ENCODE assay signal across 27 mouse cellular contexts in the genomic region with DNA sequence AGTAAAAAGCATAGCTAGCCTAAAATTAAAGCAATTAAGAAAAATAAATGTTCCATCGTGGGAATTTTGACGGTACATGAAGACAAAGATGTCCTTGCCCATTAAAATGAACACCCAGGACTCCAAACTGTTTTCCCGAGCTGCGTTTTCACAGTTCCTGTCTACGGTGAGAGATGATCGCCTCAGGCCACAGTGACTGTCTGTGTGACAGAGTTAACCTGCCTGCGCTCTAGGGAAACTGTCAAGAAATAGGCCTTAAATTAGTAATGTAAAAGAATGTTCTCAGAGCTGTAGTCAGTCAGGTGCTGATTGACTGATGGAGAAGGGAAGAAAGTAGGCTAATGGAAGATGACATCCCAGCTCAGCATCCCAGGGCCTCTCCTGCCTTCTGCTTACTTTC.
DNase-seq lines count a peak whose midpoint lies in the region; ATAC-seq and TF ChIP-seq lines count a peak whose summit lies in the region.
"Had no signal": no experiment of that assay in that cellular context is flagged by ENCODE, and none has a peak within 500 bp of the region (broad histone marks: within the 10 kb centered on the region; RNA-seq: fewer than 3 reads in every experiment).

No protein-coding gene starts in this region.

- peak overlapping the region; percentile 41 for H3K27ac ChIP-seq in hindbrain, embryonic 14.5 days
- no peak overlapping the region for H3K27ac ChIP-seq in hindbrain, embryonic 11.5 days (ENCODE audit: low read depth, low read length)
- H3K27ac ChIP-seq in midbrain, embryonic 14.5 days (replicated peaks; ENCODE audit: low read depth, low read length): peak overlapping the region; percentile 61
- H3K27ac ChIP-seq in midbrain, embryonic 10.5 days (replicated peaks): no peak overlapping the region
- peak overlapping the region; percentile 8; the same call in 1 of the 2 replicates for H3K27ac ChIP-seq in hindbrain, postnatal 0 days
- 0 out of 2 replicates have a peak overlapping the region, but pooled peaks have one; percentile 18 for H3K27ac ChIP-seq in midbrain, postnatal 0 days (ENCODE audit: low read depth, low read length)
- H3K27ac ChIP-seq: embryonic facial prominence, embryonic 10.5 days; embryonic facial prominence, embryonic 13.5 days; forebrain, embryonic 12.5 days; forebrain, embryonic 15.5 days; heart, embryonic 15.5 days had no signal

- TF ChIP-seq CTCF in hindbrain, postnatal 0 days (IDR thresholded peaks at IDR 0.05; ENCODE audit: low read depth): no peak
- no peak for TF ChIP-seq CTCF in midbrain, postnatal 0 days (IDR thresholded peaks at IDR 0.05)

- no peak for DNase-seq in hindbrain, embryonic 14.5 days (ENCODE audit: low spot score)
- DNase-seq in hindbrain, embryonic 11.5 days (ENCODE audit: low spot score): no peak
- peak; percentile 66 for DNase-seq in midbrain, embryonic 14.5 days
- no peak for DNase-seq in midbrain, embryonic 10.5 days (ENCODE audit: low spot score)
- peak; percentile 35 for DNase-seq in hindbrain, postnatal 0 days (ENCODE audit: low spot score)
- no peak for DNase-seq in midbrain, postnatal 0 days (ENCODE audit: low spot score)
- no peak for DNase-seq in gastrocnemius, postnatal 10 days
- DNase-seq in layer of hippocampus, adult 8-10 months (ENCODE audit: low spot score in 2 of 2): no peak
- DNase-seq: adrenal gland, adult 2 months; adrenal gland, postnatal 25 days; cerebellum, adult 11 months; cerebellum, adult 2 months; cerebellum, adult 9-11 months; cerebellum, postnatal 25 days; gastrocnemius, postnatal 14 days; heart, adult 18-20 months; heart, postnatal 10 days; heart, postnatal 36 days had no signal

- no peak overlapping the region for H3K4me2 ChIP-seq in hindbrain, embryonic 14.5 days (replicated peaks)
- H3K4me2 ChIP-seq in hindbrain, embryonic 11.5 days (replicated peaks; ENCODE audit: low read depth, low read length): no peak overlapping the region
- H3K4me2 ChIP-seq in midbrain, embryonic 14.5 days (ENCODE audit: low read length): no peak overlapping the region
- H3K4me2 ChIP-seq in hindbrain, postnatal 0 days (ENCODE audit: low read depth, low read length): no peak overlapping the region
- H3K4me2 ChIP-seq in midbrain, postnatal 0 days (ENCODE audit: low read depth, low read length, poor library complexity, severe bottlenecking): no peak overlapping the region
- H3K4me2 ChIP-seq: embryonic facial prominence, embryonic 13.5 days; forebrain, embryonic 12.5 days; forebrain, embryonic 15.5 days; heart, embryonic 12.5 days; heart, embryonic 15.5 days had no signal

- H3K36me3 ChIP-seq in hindbrain, embryonic 14.5 days (replicated peaks; ENCODE audit: control insufficient read depth, insufficient read depth): no peaks in the 10 kb centered on the region
- H3K36me3 ChIP-seq in hindbrain, embryonic 11.5 days (ENCODE audit: control insufficient read depth, insufficient read depth, low read length): no peaks in the 10 kb centered on the region
- H3K36me3 ChIP-seq in midbrain, embryonic 14.5 days (ENCODE audit: control insufficient read depth, insufficient read depth, low read length): no peaks in the 10 kb centered on the region
- no peaks in the 10 kb centered on the region for H3K36me3 ChIP-seq in midbrain, embryonic 10.5 days
- no peaks in the 10 kb centered on the region for H3K36me3 ChIP-seq in hindbrain, postnatal 0 days (ENCODE audit: insufficient read depth, low read length)
- H3K36me3 ChIP-seq in midbrain, postnatal 0 days (ENCODE audit: insufficient read depth, low read length): no peaks in the 10 kb centered on the region
- H3K36me3 ChIP-seq: embryonic facial prominence, embryonic 10.5 days; forebrain, embryonic 12.5 days; forebrain, embryonic 15.5 days; heart, embryonic 12.5 days; heart, embryonic 15.5 days had no signal

- ATAC-seq in hindbrain, embryonic 14.5 days (ENCODE audit: low FRiP score): no peak
- ATAC-seq in hindbrain, embryonic 11.5 days (ENCODE audit: low FRiP score): no peak
- no peak for ATAC-seq in midbrain, embryonic 14.5 days (ENCODE audit: low FRiP score, low TSS enrichment)
- ATAC-seq in hindbrain, postnatal 0 days: no peak
- no peak for ATAC-seq in midbrain, postnatal 0 days (ENCODE audit: low FRiP score)
- ATAC-seq: CD4-positive, CD25-positive, alpha-beta regulatory T cell, adult 4 months; forebrain, embryonic 15.5 days; intestine, postnatal 0 days had no signal

- H3K4me1 ChIP-seq in hindbrain, embryonic 14.5 days (replicated peaks; ENCODE audit: control insufficient read depth, insufficient read depth, low read length): peaks cover 15% of the 10 kb centered on the region
- H3K4me1 ChIP-seq in hindbrain, embryonic 11.5 days (replicated peaks; ENCODE audit: control insufficient read depth, insufficient read depth, low read length): 0 out of 2 replicates have a peak, but pooled peaks cover 2% of the 10 kb centered on the region
- peaks cover 2% of the 10 kb centered on the region; the same call in 1 of the 2 replicates for H3K4me1 ChIP-seq in midbrain, embryonic 14.5 days (ENCODE audit: control insufficient read depth, insufficient read depth, low read length)
- H3K4me1 ChIP-seq in midbrain, embryonic 10.5 days: peaks cover 10% of the 10 kb centered on the region
- H3K4me1 ChIP-seq in hindbrain, postnatal 0 days (ENCODE audit: insufficient read depth, low read length): no peaks in the 10 kb centered on the region
- H3K4me1 ChIP-seq in midbrain, postnatal 0 days (ENCODE audit: insufficient read depth, low read length): peaks cover 2% of the 10 kb centered on the region; the same call in 1 of the 2 replicates

- H3K27me3 ChIP-seq in hindbrain, embryonic 14.5 days (ENCODE audit: control insufficient read depth, insufficient read depth, low read length): no peaks in the 10 kb centered on the region
- H3K27me3 ChIP-seq in hindbrain, embryonic 11.5 days (ENCODE audit: control insufficient read depth, insufficient read depth, low read length): no peaks in the 10 kb centered on the region
- no peaks in the 10 kb centered on the region for H3K27me3 ChIP-seq in midbrain, embryonic 14.5 days (ENCODE audit: control insufficient read depth, insufficient read depth, low read length)
- H3K27me3 ChIP-seq in midbrain, embryonic 10.5 days (ENCODE audit: low read depth, poor library complexity, severe bottlenecking): no peaks in the 10 kb centered on the region
- no peaks in the 10 kb centered on the region for H3K27me3 ChIP-seq in hindbrain, postnatal 0 days (ENCODE audit: insufficient read depth, low read length)
- no peaks in the 10 kb centered on the region for H3K27me3 ChIP-seq in midbrain, postnatal 0 days (ENCODE audit: insufficient read depth, low read length)
- H3K27me3 ChIP-seq: embryonic facial prominence, embryonic 13.5 days; forebrain, embryonic 12.5 days; forebrain, embryonic 15.5 days; heart, embryonic 12.5 days; heart, embryonic 15.5 days had no signal

- H3K4me3 ChIP-seq in hindbrain, embryonic 14.5 days (replicated peaks; ENCODE audit: low read length): no peak overlapping the region
- no peak overlapping the region for H3K4me3 ChIP-seq in hindbrain, embryonic 11.5 days (ENCODE audit: low read depth, low read length)
- no peak overlapping the region for H3K4me3 ChIP-seq in midbrain, embryonic 14.5 days (replicated peaks; ENCODE audit: low read depth, low read length)
- no peak overlapping the region for H3K4me3 ChIP-seq in midbrain, embryonic 10.5 days
- H3K4me3 ChIP-seq in hindbrain, postnatal 0 days (ENCODE audit: low read length): no peak overlapping the region
- no peak overlapping the region for H3K4me3 ChIP-seq in midbrain, postnatal 0 days (ENCODE audit: low read depth, low read length)
- H3K4me3 ChIP-seq: embryonic facial prominence, embryonic 10.5 days; embryonic facial prominence, embryonic 13.5 days; erythroblast, embryonic 14.5 days; forebrain, embryonic 12.5 days; forebrain, embryonic 15.5 days; heart, embryonic 12.5 days; heart, embryonic 15.5 days had no signal

- WGBS in hindbrain, embryonic 14.5 days: 67% methylated on average over 7 of the region's 7 CpGs
- WGBS in hindbrain, embryonic 11.5 days: 83% methylated on average over 7 of the region's 7 CpGs
- WGBS in midbrain, embryonic 14.5 days: 73% methylated on average over 7 of the region's 7 CpGs
- 93% methylated on average over 7 of the region's 7 CpGs for WGBS in midbrain, embryonic 10.5 days
- WGBS in hindbrain, postnatal 0 days: 71% methylated on average over 7 of the region's 7 CpGs
- WGBS in midbrain, postnatal 0 days: 62% methylated on average over 7 of the region's 7 CpGs

- H3K9me3 ChIP-seq in hindbrain, embryonic 14.5 days (ENCODE audit: control insufficient read depth, low read length): no peaks in the 10 kb centered on the region
- H3K9me3 ChIP-seq in hindbrain, embryonic 11.5 days (ENCODE audit: control insufficient read depth, low read length): no peaks in the 10 kb centered on the region
- no peaks in the 10 kb centered on the region for H3K9me3 ChIP-seq in midbrain, embryonic 14.5 days (ENCODE audit: control insufficient read depth, low read length)
- no peaks in the 10 kb centered on the region for H3K9me3 ChIP-seq in midbrain, embryonic 10.5 days (replicated peaks)
- no peaks in the 10 kb centered on the region for H3K9me3 ChIP-seq in hindbrain, postnatal 0 days (ENCODE audit: low read length)
- no peaks in the 10 kb centered on the region for H3K9me3 ChIP-seq in midbrain, postnatal 0 days (ENCODE audit: low read length)
- H3K9me3 ChIP-seq: embryonic facial prominence, embryonic 10.5 days; embryonic facial prominence, embryonic 13.5 days; forebrain, embryonic 12.5 days; forebrain, embryonic 15.5 days; heart, embryonic 12.5 days; heart, embryonic 15.5 days had no signal

- no peak overlapping the region for H3K9ac ChIP-seq in hindbrain, embryonic 14.5 days
- no peak overlapping the region for H3K9ac ChIP-seq in hindbrain, embryonic 11.5 days (ENCODE audit: low read depth, low read length)
- no peak overlapping the region for H3K9ac ChIP-seq in midbrain, embryonic 14.5 days (replicated peaks; ENCODE audit: low read length)
- no peak overlapping the region for H3K9ac ChIP-seq in hindbrain, postnatal 0 days (replicated peaks; ENCODE audit: low read length)
- no peak overlapping the region for H3K9ac ChIP-seq in midbrain, postnatal 0 days (replicated peaks; ENCODE audit: low read length, poor library complexity, severe bottlenecking)
- H3K9ac ChIP-seq: embryonic facial prominence, embryonic 13.5 days; forebrain, embryonic 12.5 days; forebrain, embryonic 15.5 days; heart, embryonic 12.5 days; heart, embryonic 15.5 days had no signal

Comparison
In these comparisons a context has a peak if more than half of its experiments do, and no peak if none do; other contexts are left out.
1. DNase-seq: peak in midbrain, embryonic 14.5 days (single experiment) and hindbrain, postnatal 0 days (single experiment); none in hindbrain, embryonic 14.5 days (single experiment), hindbrain, embryonic 11.5 days (single experiment), midbrain, embryonic 10.5 days (single experiment), midbrain, postnatal 0 days (single experiment), gastrocnemius, postnatal 10 days (single experiment) and layer of hippocampus, adult 8-10 months (0 of 2).
2. H3K27ac ChIP-seq: peak in hindbrain, embryonic 14.5 days (single experiment), midbrain, embryonic 14.5 days (single experiment), hindbrain, postnatal 0 days (single experiment) and midbrain, postnatal 0 days (single experiment); none in hindbrain, embryonic 11.5 days (single experiment) and midbrain, embryonic 10.5 days (single experiment).